Mouse (Mus musculus) spleen, embryonic (tissue): ENCODE data around the gene Nucb2.

ENCODE experiments used
- CTCF ChIA-PET: fragments of 350-600 bp; sonication (Branson Sonifier 250); formaldehyde crosslinking; loops from one replicate; lab custom pipeline; 2022; lab: Charles Lee

Gene Nucb2

GRCm38 (mm10) chr7:116518155-116518554 is 14.0 kb downstream of the Nucb2 start:
- CTCF ChIA-PET, result interaction anchor here (0.6 kb wide), 1 partner anchor 54 kb away, joined by 5 read pairs; no protein-coding TSS in a partner anchor

GRCm38 (mm10) chr7:116519805-116520204 is 15.6 kb downstream of the Nucb2 start:
- CTCF ChIA-PET, result no interaction called here

- CTCF ChIA-PET, result interaction anchor here (0.7 kb wide), 1 partner anchor 10 kb away, joined by 3 read pairs; no protein-coding TSS in a partner anchor
These were observed 20.4 kb downstream of the Nucb2 start for GRCm38 (mm10) chr7:116524577-116524976.

GRCm38 (mm10) chr7:116529793-116530192 is 25.6 kb downstream of the Nucb2 start:
- CTCF ChIA-PET, result no interaction called here

- CTCF ChIA-PET, result no interaction called here
These were observed 26.3 kb downstream of the Nucb2 start for GRCm38 (mm10) chr7:116530470-116530869.

GRCm38 (mm10) chr7:116531311-116531710 is 27.1 kb downstream of the Nucb2 start:
- CTCF ChIA-PET, result no interaction called here

GRCm38 (mm10) chr7:116556834-116557233 is 52.7 kb downstream of the Nucb2 start:
- CTCF ChIA-PET, result no interaction called here

- CTCF ChIA-PET, result no interaction called here
These were observed 70.4 kb downstream of the Nucb2 start for GRCm38 (mm10) chr7:116574551-116574950.
